Mouse (Mus musculus): ENCODE measurements around the gene Pip4k2a. TPM values are rescaled to one million over a fixed set of nuclear protein-coding genes. Genes with fewer than 3 reads are reported as not detected.
A peak's percentile ranks its signal among the peaks of the same experiment; 100 is the strongest.

Pip4k2a gene
- polyA plus RNA-seq, 1 experiment: 21.8 TPM

DNA sequence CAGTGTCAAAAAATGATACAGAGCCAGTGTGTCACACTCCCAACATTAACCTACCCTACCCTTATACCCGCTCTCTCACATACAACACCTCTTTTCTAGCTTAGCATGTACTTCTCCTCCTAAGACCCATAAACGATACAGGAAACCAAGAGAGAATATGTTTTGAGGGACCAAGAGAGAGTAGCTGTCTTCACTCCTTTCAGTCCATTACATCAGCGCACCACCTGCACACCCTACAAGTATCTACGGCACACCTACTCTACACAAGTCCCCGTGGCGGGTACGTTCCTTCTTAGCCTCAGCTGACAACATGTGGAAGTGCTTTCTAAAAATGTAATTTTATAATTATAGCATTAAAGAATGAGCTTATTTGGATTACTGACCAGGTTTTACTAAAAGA is 40.5 kb downstream of the Pip4k2a start:
- H3K4me3 ChIP-seq (ENCODE audit: extremely low read depth, insufficient read depth, insufficient read length): no peak overlapping the region
- H3K4me1 ChIP-seq (ENCODE audit: control insufficient read depth, insufficient read depth, insufficient read length): peaks cover 48% of the 10 kb centered on the region
- TF ChIP-seq POLR2A (IDR thresholded peaks at IDR 0.05; ENCODE audit: low read depth, low read length): no peak
- no peak for TF ChIP-seq CTCF (IDR thresholded peaks at IDR 0.05; ENCODE audit: extremely low read depth, insufficient read depth, insufficient read length, insufficient replicate concordance)
- WGBS: 29% methylated on average over 7 of the region's 7 CpGs
- H3K27ac ChIP-seq (ENCODE audit: insufficient read depth, low read length): peak overlapping the region; percentile 58
- DNase-seq (ENCODE audit: low read depth in 1 of 2, low spot score in 2 of 2): no peak
- no peaks in the 10 kb centered on the region for H3K27me3 ChIP-seq (ENCODE audit: control insufficient read depth, insufficient read depth, low read length)
- no peaks in the 10 kb centered on the region for H3K36me3 ChIP-seq (ENCODE audit: control insufficient read depth, insufficient read depth, low read length)

DNA sequence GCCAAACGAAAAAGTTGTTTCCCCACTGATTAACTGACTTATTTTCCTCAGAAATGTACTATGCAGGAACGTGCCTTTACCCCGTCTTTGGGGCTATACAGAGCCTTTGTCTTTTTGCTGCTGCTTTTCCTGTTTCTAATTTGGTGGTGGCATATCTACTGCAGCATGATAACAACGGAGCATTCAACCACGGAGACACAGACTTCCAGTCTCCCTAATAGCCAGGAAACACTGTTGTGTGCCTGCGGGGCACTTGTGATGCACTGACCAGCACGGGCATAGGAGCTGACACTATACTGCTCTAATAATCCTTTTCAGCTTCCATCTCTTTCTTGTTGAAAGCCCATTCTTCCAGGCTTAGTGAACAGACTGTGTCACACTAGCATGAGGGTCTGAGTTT is 41.0 kb downstream of the Pip4k2a start:
- TF ChIP-seq POLR2A (IDR thresholded peaks at IDR 0.05; ENCODE audit: low read depth, low read length): no peak
- TF ChIP-seq CTCF (IDR thresholded peaks at IDR 0.05; ENCODE audit: extremely low read depth, insufficient read depth, insufficient read length, insufficient replicate concordance): no peak
- DNase-seq (ENCODE audit: low read depth in 1 of 2, low spot score in 2 of 2): no peak
- Histone ChIP-seq H3K4me1 (ENCODE audit: control insufficient read depth, insufficient read depth, insufficient read length) (peaks cover 51% of the 10 kb centered on the region), H3K27ac (ENCODE audit: insufficient read depth, low read length) (peak overlapping the region; percentile 58), H3K27me3 (ENCODE audit: control insufficient read depth, insufficient read depth, low read length) (no peaks in the 10 kb centered on the region), H3K36me3 (ENCODE audit: control insufficient read depth, insufficient read depth, low read length) (no peaks in the 10 kb centered on the region), H3K4me3 (ENCODE audit: extremely low read depth, insufficient read depth, insufficient read length) (no peak overlapping the region)
- WGBS: 8% methylated on average over 7 of the region's 7 CpGs

GRCm38 (mm10) chr2:18956424-18956823 is 41.5 kb downstream of the Pip4k2a start:
- no peaks in the 10 kb centered on the region for H3K36me3 ChIP-seq (ENCODE audit: control insufficient read depth, insufficient read depth, low read length)
- H3K4me1 ChIP-seq (ENCODE audit: control insufficient read depth, insufficient read depth, insufficient read length): peaks cover 51% of the 10 kb centered on the region
- WGBS: 28% methylated on average over 3 of the region's 3 CpGs
- no peak for TF ChIP-seq POLR2A (IDR thresholded peaks at IDR 0.05; ENCODE audit: low read depth, low read length)
- TF ChIP-seq CTCF (IDR thresholded peaks at IDR 0.05; ENCODE audit: extremely low read depth, insufficient read depth, insufficient read length, insufficient replicate concordance): no peak
- no peak overlapping the region for H3K4me3 ChIP-seq (ENCODE audit: extremely low read depth, insufficient read depth, insufficient read length)
- DNase-seq (ENCODE audit: low read depth in 1 of 2, low spot score in 2 of 2): peak in 1 of 2 experiments; percentile 41
- 0 out of 2 replicates have a peak overlapping the region, but pooled peaks have one; percentile 1 for H3K27ac ChIP-seq (ENCODE audit: insufficient read depth, low read length)
- H3K27me3 ChIP-seq (ENCODE audit: control insufficient read depth, insufficient read depth, low read length): no peaks in the 10 kb centered on the region

DNA sequence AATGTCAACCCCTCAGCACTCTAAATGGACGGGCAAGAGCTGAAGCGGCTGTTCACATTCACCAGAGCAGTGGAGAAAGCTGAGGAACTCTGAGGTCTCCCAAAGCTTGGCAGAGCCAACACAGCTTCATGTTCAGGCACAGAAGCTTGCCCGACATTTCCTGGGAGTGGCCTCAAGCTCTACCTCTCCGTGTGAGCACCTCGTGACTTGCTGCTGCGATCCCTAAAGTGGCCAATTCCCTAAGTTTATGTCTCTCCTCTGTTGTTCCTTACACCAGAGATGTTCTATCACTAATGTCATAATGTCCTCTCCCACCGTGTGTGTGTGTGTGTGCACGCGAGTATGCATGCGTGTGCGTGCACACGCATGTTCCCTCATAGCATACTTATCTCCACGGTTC is 42.3 kb downstream of the Pip4k2a start:
- TF ChIP-seq CTCF (IDR thresholded peaks at IDR 0.05; ENCODE audit: extremely low read depth, insufficient read depth, insufficient read length, insufficient replicate concordance) (no peak), POLR2A (IDR thresholded peaks at IDR 0.05; ENCODE audit: low read depth, low read length) (no peak)
- 49% methylated on average over 13 of the region's 13 CpGs for WGBS
- H3K36me3 ChIP-seq (ENCODE audit: control insufficient read depth, insufficient read depth, low read length): no peaks in the 10 kb centered on the region
- DNase-seq (ENCODE audit: low read depth in 1 of 2, low spot score in 2 of 2): no peak
- no peaks in the 10 kb centered on the region for H3K27me3 ChIP-seq (ENCODE audit: control insufficient read depth, insufficient read depth, low read length)
- no peak overlapping the region for H3K27ac ChIP-seq (ENCODE audit: insufficient read depth, low read length)
- H3K4me1 ChIP-seq (ENCODE audit: control insufficient read depth, insufficient read depth, insufficient read length): peaks cover 53% of the 10 kb centered on the region
- H3K4me3 ChIP-seq (ENCODE audit: extremely low read depth, insufficient read depth, insufficient read length): no peak overlapping the region

DNA sequence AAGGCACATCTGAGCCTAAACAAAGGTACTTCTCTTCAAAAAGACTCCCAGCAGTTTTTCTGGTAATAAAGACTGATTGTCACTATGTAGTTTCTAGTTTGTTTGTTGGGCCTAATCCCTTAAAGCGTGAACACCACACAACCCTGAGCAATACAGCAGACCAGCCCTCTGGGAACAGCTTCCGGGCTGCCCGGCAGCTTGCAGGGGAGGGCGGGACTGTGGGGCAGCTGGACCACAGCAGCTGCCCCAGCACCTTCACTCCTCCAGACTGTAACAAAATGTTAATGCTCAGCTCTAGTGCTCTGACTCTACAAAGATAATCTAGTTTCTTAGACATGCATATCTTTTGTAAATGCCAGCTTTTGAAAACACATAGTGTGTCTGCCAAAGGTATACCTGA is 42.9 kb downstream of the Pip4k2a start:
- TF ChIP-seq CTCF (IDR thresholded peaks at IDR 0.05; ENCODE audit: extremely low read depth, insufficient read depth, insufficient read length, insufficient replicate concordance): no peak
- TF ChIP-seq POLR2A (IDR thresholded peaks at IDR 0.05; ENCODE audit: low read depth, low read length): no peak
- Histone ChIP-seq H3K27me3 (ENCODE audit: control insufficient read depth, insufficient read depth, low read length) (no peaks in the 10 kb centered on the region), H3K4me3 (ENCODE audit: extremely low read depth, insufficient read depth, insufficient read length) (no peak overlapping the region), H3K4me1 (ENCODE audit: control insufficient read depth, insufficient read depth, insufficient read length) (peaks cover 53% of the 10 kb centered on the region), H3K36me3 (ENCODE audit: control insufficient read depth, insufficient read depth, low read length) (no peaks in the 10 kb centered on the region), H3K27ac (ENCODE audit: insufficient read depth, low read length) (no peak overlapping the region)
- 21% methylated on average over 4 of the region's 4 CpGs for WGBS
- DNase-seq (ENCODE audit: low read depth in 1 of 2, low spot score in 2 of 2): no peak

- Histone ChIP-seq H3K36me3 (ENCODE audit: control insufficient read depth, insufficient read depth, low read length) (no peaks in the 10 kb centered on the region), H3K27me3 (ENCODE audit: control insufficient read depth, insufficient read depth, low read length) (no peaks in the 10 kb centered on the region), H3K4me3 (ENCODE audit: extremely low read depth, insufficient read depth, insufficient read length) (no peak overlapping the region), H3K4me1 (ENCODE audit: control insufficient read depth, insufficient read depth, insufficient read length) (peaks cover 51% of the 10 kb centered on the region), H3K27ac (ENCODE audit: insufficient read depth, low read length) (no peak overlapping the region)
- DNase-seq (ENCODE audit: low read depth in 1 of 2, low spot score in 2 of 2): no peak
- 55% methylated on average over 4 of the region's 4 CpGs for WGBS
- TF ChIP-seq POLR2A (IDR thresholded peaks at IDR 0.05; ENCODE audit: low read depth, low read length) (no peak), CTCF (IDR thresholded peaks at IDR 0.05; ENCODE audit: extremely low read depth, insufficient read depth, insufficient read length, insufficient replicate concordance) (no peak)
Observed at GRCm38 (mm10) chr2:18954422-18954821, 43.5 kb downstream of the Pip4k2a start.

- Histone ChIP-seq H3K27me3 (ENCODE audit: control insufficient read depth, insufficient read depth, low read length) (no peaks in the 10 kb centered on the region), H3K36me3 (ENCODE audit: control insufficient read depth, insufficient read depth, low read length) (no peaks in the 10 kb centered on the region), H3K27ac (ENCODE audit: insufficient read depth, low read length) (peak overlapping the region; percentile 47), H3K4me1 (ENCODE audit: control insufficient read depth, insufficient read depth, insufficient read length) (peaks cover 33% of the 10 kb centered on the region), H3K4me3 (ENCODE audit: extremely low read depth, insufficient read depth, insufficient read length) (no peak overlapping the region)
- TF ChIP-seq POLR2A (IDR thresholded peaks at IDR 0.05; ENCODE audit: low read depth, low read length) (no peak), CTCF (IDR thresholded peaks at IDR 0.05; ENCODE audit: extremely low read depth, insufficient read depth, insufficient read length, insufficient replicate concordance) (no peak)
- DNase-seq (ENCODE audit: low read depth in 1 of 2, low spot score in 2 of 2): peak in 1 of 2 experiments; percentile 61
- WGBS: 5% methylated on average over 7 of the region's 7 CpGs
Observed at GRCm38 (mm10) chr2:18952102-18952673, 45.7 kb downstream of the Pip4k2a start.
